Mouse (Mus musculus): ENCODE measurements at regions not wholly inside any gene's neighbourhood (a gene's known extent, or its start where the extent isn't known, plus 50 kb on each side); places are given as distances from the start of the nearest gene placed in this dataset.
"Not testable (repeated sequence)": the region's sequence is repeated elsewhere in the genome, so short reads cannot be mapped to it uniquely, and the experiment has no call there.

DNA sequence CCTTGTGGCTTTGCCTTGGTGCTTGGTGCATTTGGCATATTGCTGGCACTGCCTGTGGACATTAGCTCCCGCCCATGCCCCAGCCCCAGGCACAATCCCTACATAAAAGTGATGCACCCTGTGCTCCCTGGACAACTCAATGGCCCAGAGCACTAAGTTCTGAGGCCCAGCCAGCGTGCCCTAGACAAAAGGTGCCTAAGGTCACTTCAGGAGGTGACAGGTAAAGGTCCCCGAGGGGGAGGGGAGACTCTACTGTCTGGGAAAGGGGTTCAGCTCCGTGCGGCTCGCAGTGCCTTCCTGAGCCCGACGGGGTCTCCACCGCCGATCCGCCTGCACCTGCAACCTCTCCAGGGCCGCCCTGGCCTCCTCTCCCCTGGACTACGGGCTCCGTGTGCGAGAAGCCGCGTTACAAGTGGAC, 216.9 kb downstream of the Samd9l start:
- not testable (repeated sequence) for TF ChIP-seq CTCF (conservative IDR thresholded peaks at IDR 0.05; ENCODE audit: low read length); NANOG (IDR thresholded peaks at IDR 0.05; ENCODE audit: borderline replicate concordance, low read length); POU5F1 (IDR thresholded peaks at IDR 0.05; ENCODE audit: borderline replicate concordance, low read length)
